Mouse (Mus musculus) thymus, adult 2 months (tissue): Measurements from ENCODE around the gene Galnt12. TPM values are rescaled to one million over a fixed set of nuclear protein-coding genes. Genes with fewer than 3 reads are reported as not detected.
A peak's percentile ranks its signal among the peaks of the same experiment; 100 is the strongest.
"Not testable (repeated sequence)": the region's sequence is repeated elsewhere in the genome, so short reads cannot be mapped to it uniquely, and the experiment has no call there.

ENCODE experiments used
- DNase-seq: peaks from one replicate; pipeline ENCODE4 v3.0.0; 2021
- H3K27ac ChIP-seq: fragments of 200-500 bp; 2 replicates; pipeline ENCODE4 v1.5.1; 2012; ENCODE audit warnings: low read length, control low read depth; ENCODE audit not compliant: control insufficient read depth, insufficient read depth
- H3K27me3 ChIP-seq: fragments of 200-500 bp; 2 replicates; pipeline ENCODE4 v1.6.1; 2012; ENCODE audit warnings: mild to moderate bottlenecking, low read length, moderate library complexity, mixed read lengths; ENCODE audit not compliant: control insufficient read depth, insufficient read depth
- H3K36me3 ChIP-seq: fragments of 200-500 bp; 2 replicates; pipeline ENCODE4 v1.6.1; 2012; ENCODE audit warnings: mild to moderate bottlenecking, low read length, moderate library complexity; ENCODE audit not compliant: control insufficient read depth, insufficient read depth
- H3K4me1 ChIP-seq: fragments of 200-500 bp; replicated peaks from 2 replicates; pipeline ENCODE4 v1.6.1; 2012; ENCODE audit warnings: low read length; ENCODE audit not compliant: control insufficient read depth, insufficient read depth
- H3K4me3 ChIP-seq: fragments of 200-500 bp; 2 replicates; pipeline ENCODE4 v1.5.1; 2012; ENCODE audit warnings: mild to moderate bottlenecking, low read length, control low read depth, moderate library complexity; ENCODE audit not compliant: control insufficient read depth, insufficient read depth
- CTCF ChIP-seq: fragments of 200-500 bp; IDR thresholded peaks from 2 replicates; pipeline ENCODE4 v1.5.1; 2012; ENCODE audit warnings: mild to moderate bottlenecking, control low read depth, low read length, moderate library complexity, borderline replicate concordance; ENCODE audit not compliant: control insufficient read depth, poor library complexity, insufficient read depth; ENCODE audit errors: extremely low read depth
- POLR2A ChIP-seq: fragments of 200-500 bp; IDR thresholded peaks from 2 replicates; pipeline ENCODE4 v1.6.1; 2012; ENCODE audit warnings: mild to moderate bottlenecking, low read length, control low read depth, moderate library complexity; ENCODE audit not compliant: control insufficient read depth, poor library complexity, insufficient read depth; ENCODE audit errors: extremely low read depth
- WGBS: fragments of 180-500 bp; shearing (Covaris S2); methylation state at CpG from one replicate; pipeline ENCODE4 v1.1.7; 2018; 5-methylcytosine and 5-hydroxymethylcytosine counted together
- polyA plus RNA-seq: library from polyadenylated mRNA; depleted of rRNA; stranded (reverse); fragments of >200 nt; gene quantifications from 2 replicates; pipeline ENCODE4 v1.2.3, GENCODE M21; 2012

The Galnt12 gene
- polyA plus RNA-seq, 1 experiment = 34.9 TPM

DNA sequence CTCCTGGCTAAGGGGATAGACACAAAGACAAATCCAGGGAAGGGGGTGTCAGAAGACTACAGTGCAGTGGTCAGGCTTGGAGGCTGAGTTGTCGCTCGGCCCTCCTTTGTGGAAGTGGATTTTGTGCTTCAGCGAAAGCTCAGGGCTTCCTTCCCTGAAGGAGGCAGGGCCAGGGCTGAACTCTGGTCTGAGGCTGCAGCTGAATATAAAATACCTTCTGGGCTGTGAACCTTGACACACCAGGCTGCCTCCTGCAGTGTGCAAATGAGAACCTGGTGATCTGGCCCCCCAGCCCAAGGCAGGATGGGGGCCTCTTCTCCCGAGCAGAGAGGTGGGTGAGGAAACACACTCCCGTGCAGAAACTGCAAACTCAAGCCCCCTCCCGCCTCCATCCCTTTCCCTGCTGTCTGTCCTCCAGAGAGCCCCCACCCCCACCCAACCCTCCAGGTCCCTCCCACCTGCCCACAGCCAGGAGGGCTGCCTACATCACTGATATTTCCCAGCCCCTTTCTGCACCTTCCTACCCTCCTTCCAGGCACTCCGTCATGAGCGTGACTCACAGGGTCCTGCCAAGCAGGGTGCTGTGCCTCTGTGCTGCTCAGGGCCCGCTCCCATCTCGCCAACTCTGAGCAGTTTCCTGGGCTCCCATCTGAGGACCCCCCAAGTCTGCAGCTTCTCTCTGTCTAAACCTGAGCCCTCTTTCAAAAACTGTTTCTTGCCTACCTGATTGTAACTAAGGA, 40.9 kb upstream of the Galnt12 start:
- H3K4me1 ChIP-seq = no peaks in the 10 kb centered on the region
- H3K27ac ChIP-seq = no peak overlapping the region
- WGBS = 79% methylated on average over 10 of the region's 10 CpGs
- H3K27me3 ChIP-seq = no peaks in the 10 kb centered on the region; the same call in 1 of the 2 replicates
- no peaks in the 10 kb centered on the region for H3K36me3 ChIP-seq
- H3K4me3 ChIP-seq = no peak overlapping the region
- TF ChIP-seq CTCF (no peak), POLR2A (no peak)
- no peak for DNase-seq

DNA sequence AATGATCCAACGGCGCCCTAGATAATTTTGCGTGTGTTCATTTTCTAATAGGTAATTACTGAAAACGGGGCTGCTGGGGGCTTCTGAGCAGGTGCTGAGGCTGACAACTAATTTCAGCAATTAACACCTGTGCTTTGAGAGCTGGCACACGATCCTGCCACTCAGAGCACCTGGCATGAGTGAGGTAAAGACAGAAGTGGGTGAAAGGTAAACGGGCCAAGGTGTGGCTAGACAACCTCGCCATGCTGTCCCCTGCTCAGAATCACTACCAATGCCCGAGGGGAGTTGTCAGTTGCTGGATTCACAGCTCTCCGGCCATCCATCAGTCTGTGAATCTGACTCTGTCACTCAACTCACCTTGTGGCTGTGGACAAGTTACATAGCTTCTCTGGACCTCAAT, 39.8 kb upstream of the Galnt12 start:
- DNase-seq = no peak
- H3K27ac ChIP-seq = no peak overlapping the region
- H3K36me3 ChIP-seq = no peaks in the 10 kb centered on the region
- 87% methylated on average over 9 of the region's 9 CpGs for WGBS
- TF ChIP-seq CTCF = no peak
- TF ChIP-seq POLR2A = no peak
- H3K4me3 ChIP-seq = no peak overlapping the region
- H3K4me1 ChIP-seq = peaks cover under 1% of the 10 kb centered on the region; the same call in 1 of the 2 replicates
- no peaks in the 10 kb centered on the region; the same call in 1 of the 2 replicates for H3K27me3 ChIP-seq

- H3K27me3 ChIP-seq, DNase-seq, H3K27ac ChIP-seq, H3K4me3 ChIP-seq, H3K4me1 ChIP-seq, H3K36me3 ChIP-seq: not testable (repeated sequence)
- 98% methylated on average over 9 of the region's 9 CpGs for WGBS
Observed at GRCm38 (mm10) chr4:47055170-47055569, 36.5 kb upstream of the Galnt12 start.

GRCm38 (mm10) chr4:47055570-47056080, 36.1 kb upstream of the Galnt12 start:
- Histone ChIP-seq H3K4me1 (peaks cover 7% of the 10 kb centered on the region), H3K4me3 (no peak overlapping the region), H3K27ac (no peak overlapping the region), H3K36me3 (no peaks in the 10 kb centered on the region), H3K27me3 (peaks cover 3% of the 10 kb centered on the region; the same call in 1 of the 2 replicates)
- no peak for TF ChIP-seq CTCF
- no peak for TF ChIP-seq POLR2A
- DNase-seq = no peak
- 97% methylated on average over 6 of the region's 6 CpGs for WGBS

DNA sequence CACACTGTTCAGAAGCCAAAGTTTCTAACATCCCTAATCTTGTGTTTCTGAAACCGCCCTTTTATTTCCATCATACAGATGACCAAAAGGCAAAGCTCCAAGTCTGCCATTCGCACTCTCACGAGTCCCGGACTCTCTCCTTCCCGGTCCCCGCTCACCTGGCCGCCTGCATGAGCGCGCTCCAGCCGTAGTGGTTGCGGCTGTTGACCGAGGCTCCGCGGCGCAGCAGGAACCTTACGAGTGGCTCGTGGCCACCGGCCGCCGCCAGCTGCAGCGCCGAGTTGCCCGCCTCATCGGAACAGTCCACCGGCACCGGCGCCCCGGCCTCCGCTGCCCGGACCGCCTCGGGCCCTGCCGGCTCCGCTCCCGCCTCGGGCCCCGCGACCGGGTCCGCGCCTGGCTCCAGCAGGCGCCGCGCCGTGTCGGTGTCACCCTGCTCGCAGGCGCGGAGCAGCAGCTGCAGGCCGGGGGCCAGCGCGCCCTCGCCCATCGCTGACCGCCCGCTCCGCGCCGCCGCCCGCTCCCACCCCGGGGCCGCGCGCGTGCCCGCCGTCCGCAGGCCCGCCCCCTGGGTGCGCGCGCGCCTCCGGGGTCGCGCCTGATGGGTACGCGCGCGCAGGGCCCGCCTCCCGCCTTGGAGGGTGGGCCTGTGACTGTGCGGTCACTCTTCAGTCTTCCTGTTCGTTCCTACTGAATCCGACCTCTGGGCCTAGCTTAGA, 34.8 kb upstream of the Galnt12 start, which contains the start of gene Anks6:
TSS of gene Anks6 (minus strand) at position 637 of the 719 bp plus-strand sequence.
- WGBS = 5% methylated on average over 83 of the region's 86 CpGs
- Histone ChIP-seq H3K4me1 (peaks cover 7% of the 10 kb centered on the region), H3K27me3 (peaks cover 3% of the 10 kb centered on the region; the same call in 1 of the 2 replicates), H3K4me3 (peak within 1 kb of the TSS; percentile 36), H3K27ac (no peak within 1 kb of the TSS), H3K36me3 (no peaks in the 10 kb centered on the region)
- TF ChIP-seq POLR2A (no peak), CTCF (no peak)
- DNase-seq = peak; percentile 28

DNA sequence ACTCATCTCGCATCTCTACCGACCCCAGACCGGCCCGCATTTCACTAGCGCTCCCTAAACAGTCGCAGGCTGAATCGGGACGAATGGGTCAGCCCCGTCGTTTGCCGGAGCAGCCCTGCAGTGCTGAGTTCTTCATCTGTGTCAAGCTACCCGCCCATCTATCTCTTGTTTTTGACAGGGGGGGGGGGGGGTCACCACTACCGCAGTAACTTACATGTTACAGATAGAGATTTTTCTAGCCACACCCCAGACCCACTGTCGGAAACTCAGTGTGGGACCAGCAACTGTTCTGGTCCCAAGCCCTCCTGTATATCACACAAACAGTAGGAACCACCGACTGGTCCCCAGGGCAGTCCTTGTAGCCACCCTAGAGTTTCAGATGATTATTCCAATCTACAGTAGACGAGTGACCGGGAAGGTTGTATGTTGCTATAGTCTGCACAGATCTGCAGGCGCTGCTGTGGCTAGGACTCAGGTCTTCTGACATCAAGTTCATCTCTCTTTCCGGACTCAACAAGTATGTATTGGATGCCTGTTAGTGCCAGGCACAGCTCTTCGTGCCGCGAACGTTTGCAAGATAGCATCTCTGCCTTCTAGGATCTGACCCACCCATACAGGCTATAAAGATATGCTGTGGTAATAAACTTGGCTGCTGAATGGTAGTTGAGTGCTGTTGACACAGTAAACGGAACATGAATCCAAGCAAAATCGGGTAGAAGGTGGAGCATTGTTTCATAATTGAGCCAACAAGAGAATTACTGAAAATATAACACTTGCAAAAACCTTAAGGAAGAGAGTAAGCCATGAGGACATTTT, 34.0 kb upstream of the Galnt12 start:
- Histone ChIP-seq H3K27me3 (peaks cover 3% of the 10 kb centered on the region; the same call in 1 of the 2 replicates), H3K4me1 (peaks cover 7% of the 10 kb centered on the region), H3K27ac (no peak overlapping the region), H3K4me3 (peak overlapping the region; percentile 36), H3K36me3 (no peaks in the 10 kb centered on the region)
- no peak for DNase-seq
- no peak for TF ChIP-seq CTCF
- no peak for TF ChIP-seq POLR2A
- WGBS = 40% methylated on average over 25 of the region's 25 CpGs
